ENCODE assay signal across 30 mouse cellular contexts in genomic region chr4:135126385-135126784, GRCm38 (mm10). TPM values are rescaled to one million over a fixed set of nuclear protein-coding genes. Genes with fewer than 3 reads are reported as not detected.
DNase-seq lines count a peak whose midpoint lies in the region; ATAC-seq and TF ChIP-seq lines count a peak whose summit lies in the region.
"Had no signal": no experiment of that assay in that cellular context is flagged by ENCODE, and none has a peak within 500 bp of the region (broad histone marks: within the 10 kb centered on the region; RNA-seq: fewer than 3 reads in every experiment).

No protein-coding gene starts in this region.

- H3K4me2 ChIP-seq in lung, postnatal 0 days (replicated peaks; ENCODE audit: low read depth, low read length), result no peak overlapping the region
- H3K4me2 ChIP-seq: embryonic facial prominence, embryonic 12.5 days; heart, embryonic 12.5 days; liver, embryonic 11.5 days; neural tube, embryonic 13.5 days had no signal

- ATAC-seq in lung, postnatal 0 days, result no peak
- ATAC-seq: forebrain, postnatal 0 days; hindbrain, embryonic 16.5 days; midbrain, embryonic 16.5 days had no signal

- DNase-seq in lung, postnatal 0 days (ENCODE audit: low spot score), result no peak
- no peak for DNase-seq in lung, postnatal 10 days
- peak; percentile 36 for DNase-seq in ES-CJ7 (ENCODE audit: low read depth, low spot score)
- DNase-seq in ZHBTc4 (ENCODE audit: low read depth, low spot score), result peak; percentile 62
- DNase-seq in cerebellum, adult 9-11 months, result no peak
- no peak for DNase-seq in embryo, embryonic 10.5 days (ENCODE audit: low spot score)
- no peak for DNase-seq in spleen, postnatal 14 days (ENCODE audit: low spot score in 2 of 2)
- DNase-seq: adrenal gland, postnatal 14 days; cerebellum, adult 11 months; cerebellum, postnatal 14 days; forebrain, postnatal 0 days; gastrocnemius, postnatal 14 days; heart, adult 11 months; heart, postnatal 10 days; kidney, adult 18-20 months; lung, adult 18-20 months; lung, postnatal 4 days; right cerebral cortex, adult 18-20 months; right cerebral cortex, postnatal 4 days; thymus, postnatal 14 days had no signal

- H3K4me3 ChIP-seq in lung, postnatal 0 days (ENCODE audit: low read depth, low read length), result no peak overlapping the region
- H3K4me3 ChIP-seq: embryonic facial prominence, embryonic 12.5 days; heart, embryonic 12.5 days; hindbrain, embryonic 10.5 days; midbrain, embryonic 10.5 days; myocyte; neural tube, embryonic 13.5 days had no signal

- no peaks in the 10 kb centered on the region for H3K9me3 ChIP-seq in lung, postnatal 0 days (ENCODE audit: low read length)
- H3K9me3 ChIP-seq: embryonic facial prominence, embryonic 12.5 days; heart, embryonic 12.5 days; hindbrain, embryonic 10.5 days; midbrain, embryonic 10.5 days; neural tube, embryonic 13.5 days had no signal

- H3K4me1 ChIP-seq in lung, postnatal 0 days (ENCODE audit: insufficient read depth, low read depth, low read length), result no peaks in the 10 kb centered on the region

- H3K36me3 ChIP-seq in lung, postnatal 0 days (ENCODE audit: insufficient read depth, low read length), result no peaks in the 10 kb centered on the region
- H3K36me3 ChIP-seq: embryonic facial prominence, embryonic 12.5 days; heart, embryonic 12.5 days; hindbrain, embryonic 10.5 days; midbrain, embryonic 10.5 days; neural tube, embryonic 13.5 days had no signal

- TF ChIP-seq CTCF in lung, postnatal 0 days (IDR thresholded peaks at IDR 0.05), result peak; percentile 18

- H3K9ac ChIP-seq in lung, postnatal 0 days (replicated peaks; ENCODE audit: low read depth), result no peak overlapping the region
- H3K9ac ChIP-seq: embryonic facial prominence, embryonic 12.5 days; forebrain, postnatal 0 days; heart, embryonic 12.5 days; neural tube, embryonic 13.5 days had no signal

- TF ChIP-seq EP300 in lung, postnatal 0 days (IDR thresholded peaks at IDR 0.05), result no peak

- WGBS in lung, postnatal 0 days, result 58% methylated on average over 5 of the region's 5 CpGs

- no peaks in the 10 kb centered on the region for H3K27me3 ChIP-seq in lung, postnatal 0 days (replicated peaks; ENCODE audit: insufficient read depth, low read length)

- no peak overlapping the region for H3K27ac ChIP-seq in lung, postnatal 0 days (ENCODE audit: low read length)
- H3K27ac ChIP-seq: embryonic facial prominence, embryonic 12.5 days; hindbrain, embryonic 10.5 days; midbrain, embryonic 10.5 days; neural tube, embryonic 13.5 days had no signal

RNA-seq across cellular contexts. Expression of gene Runx3, which starts 5.9 kb away (rescaled TPM):
- 0.13 and 0.18 TPM in 2 replicates for polyA plus RNA-seq in lung, postnatal 0 days (2015; fragmentation: Nextera tagmentation; extraction: Ambion mirVana)
- polyA plus RNA-seq: forebrain, postnatal 0 days; hindbrain, embryonic 16.5 days; kidney, embryonic 16.5 days; midbrain, embryonic 16.5 days had no signal

Comparison
In these comparisons a context has a peak if more than half of its experiments do, and no peak if none do; other contexts are left out.
1. DNase-seq: peak in ES-CJ7 (single experiment) and ZHBTc4 (single experiment); none in lung, postnatal 0 days (single experiment), lung, postnatal 10 days (single experiment), cerebellum, adult 9-11 months (single experiment), embryo, embryonic 10.5 days (single experiment) and spleen, postnatal 14 days (0 of 2).